Mouse (Mus musculus) adrenal gland, adult 2 months (tissue): ENCODE data around the gene Selenok. TPM values are rescaled to one million over a fixed set of nuclear protein-coding genes. Genes with fewer than 3 reads are reported as not detected.

Experiments used
- DNase-seq: peaks from one replicate; pipeline ENCODE4 v3.0.0; 2021
- long read RNA-seq: library from polyadenylated mRNA; stranded (forward); transcript quantifications from one replicate; pipeline ENCODE4 v2.0.0, GENCODE M21; 2021
- polyA plus RNA-seq: library from polyadenylated mRNA; depleted of rRNA; stranded (reverse); fragments of >200 nt; gene quantifications from 2 replicates; pipeline ENCODE4 v1.2.3, GENCODE M21; 2012; rRNA removed
- total RNA-seq, 2 experiments: library from RNA; stranded (reverse); gene quantifications; 2 replicates each; pipeline ENCODE4 v1.2.3; 2021

Selenok gene
- total RNA-seq (100 to 1,000 TPM in 1 of 2 experiments, 10 to 100 TPM in 1; 78.3 to 122 TPM), polyA plus RNA-seq (3.8 and 5.5 TPM in 2 replicates)
- long read RNA-seq, transcript Selenok-201 (5 exons, 1,678 nt), result major isoform, 179 of 180 reads
- long read RNA-seq, partial matches to known transcripts, result 0 of 180 reads
- long read RNA-seq, other reads (novel, unspliced or antisense), result 1 of 180 reads

DNA sequence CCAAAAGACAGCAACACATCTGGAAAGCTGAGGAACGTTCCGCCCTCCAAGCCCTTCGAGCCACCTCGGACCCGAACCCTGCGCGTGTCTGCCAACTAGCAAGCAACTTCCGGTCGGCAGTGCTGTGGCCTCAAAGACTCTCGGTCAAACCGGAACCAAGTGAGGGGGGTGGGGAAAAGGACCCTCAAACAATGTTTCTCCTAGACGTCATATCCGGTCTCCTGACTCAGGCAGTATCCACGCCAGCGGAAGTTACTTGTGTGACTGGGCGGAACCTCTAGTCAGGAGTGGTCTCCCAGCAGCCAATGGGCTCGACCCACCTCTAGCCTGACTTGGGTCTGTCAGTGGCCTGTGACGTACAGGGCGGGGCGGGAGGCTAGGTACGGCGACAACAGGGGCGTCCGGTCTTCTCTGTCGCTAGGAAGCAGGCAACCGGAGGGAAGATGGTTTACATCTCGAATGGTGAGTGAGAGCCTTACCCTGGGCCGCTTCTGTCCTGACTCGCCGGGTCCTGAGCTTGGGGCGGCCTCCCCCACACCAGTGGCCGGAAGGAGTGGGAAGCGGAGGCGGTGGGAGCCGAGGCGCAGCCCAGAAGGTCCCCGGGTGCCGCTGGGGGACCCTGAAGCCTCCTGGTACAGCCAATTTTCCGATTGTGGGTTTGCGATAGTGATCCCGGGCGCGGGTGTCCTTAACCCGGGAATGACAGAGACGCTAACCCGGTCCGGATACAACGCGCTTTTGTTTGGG is at the start of gene Selenok:
Gene Selenok (plus strand): TSS at position 234 of the 747 bp plus-strand sequence.
- DNase-seq, result peak; percentile 96

DNA sequence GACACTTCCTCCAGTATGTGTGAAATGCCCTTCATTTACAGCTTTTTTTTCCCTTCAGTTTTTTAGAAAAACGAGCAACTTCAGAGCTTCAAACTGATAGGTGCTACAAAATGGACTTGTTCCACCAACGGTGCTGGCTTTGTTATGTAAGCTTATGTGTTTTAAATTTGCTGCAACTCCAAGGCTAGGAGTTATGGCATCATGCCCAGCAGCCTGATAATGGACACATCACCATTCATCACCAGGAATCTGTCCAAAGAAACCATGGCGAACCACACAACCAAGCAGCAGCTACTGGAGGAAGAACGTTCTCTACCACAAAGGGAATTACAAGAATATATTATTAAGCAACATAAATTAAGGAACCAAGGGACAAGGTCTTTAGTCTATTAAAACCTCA is 39.1 kb upstream of the Selenok start:
- peak; percentile 80 for DNase-seq

DNA sequence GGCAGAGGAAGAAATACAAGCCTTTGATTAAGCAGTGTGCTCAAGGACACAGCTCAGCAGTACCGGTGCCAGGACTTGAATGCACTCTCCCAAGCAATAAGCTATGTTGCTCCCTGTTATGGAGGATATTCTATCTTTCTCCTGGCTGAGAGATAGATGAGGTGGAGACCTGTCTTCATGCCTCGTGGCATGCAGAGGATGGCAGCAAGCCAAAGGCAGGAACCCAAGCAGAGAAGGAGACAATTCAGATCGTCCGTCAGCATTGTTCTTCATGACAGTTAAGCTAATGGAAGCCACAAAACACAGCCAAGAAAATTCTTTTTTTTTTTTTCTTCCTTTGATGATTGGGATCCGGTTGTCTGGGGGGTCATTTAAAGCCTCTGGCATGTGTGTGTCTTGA is 32.6 kb upstream of the Selenok start:
- DNase-seq, result peak; percentile 18

DNA sequence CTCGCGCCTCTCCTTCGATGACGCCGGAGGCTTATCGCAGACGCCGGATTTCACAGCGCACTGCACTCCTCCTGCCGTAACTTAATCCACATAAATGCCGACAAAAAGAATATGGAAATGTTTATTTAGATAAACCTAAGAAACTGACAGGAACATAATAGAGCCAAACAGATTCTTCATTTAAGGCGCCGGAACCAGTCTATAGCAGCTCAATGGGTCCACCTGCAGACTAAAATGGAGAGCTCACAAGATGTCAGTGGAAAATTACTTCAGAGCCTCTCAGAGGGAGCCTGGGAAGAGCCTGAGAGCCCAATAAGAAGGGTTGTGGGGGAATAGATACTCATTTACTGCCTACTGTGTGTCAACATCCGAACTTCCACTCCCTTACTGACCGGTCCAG is 30.6 kb upstream of the Selenok start:
- DNase-seq, result no peak

DNA sequence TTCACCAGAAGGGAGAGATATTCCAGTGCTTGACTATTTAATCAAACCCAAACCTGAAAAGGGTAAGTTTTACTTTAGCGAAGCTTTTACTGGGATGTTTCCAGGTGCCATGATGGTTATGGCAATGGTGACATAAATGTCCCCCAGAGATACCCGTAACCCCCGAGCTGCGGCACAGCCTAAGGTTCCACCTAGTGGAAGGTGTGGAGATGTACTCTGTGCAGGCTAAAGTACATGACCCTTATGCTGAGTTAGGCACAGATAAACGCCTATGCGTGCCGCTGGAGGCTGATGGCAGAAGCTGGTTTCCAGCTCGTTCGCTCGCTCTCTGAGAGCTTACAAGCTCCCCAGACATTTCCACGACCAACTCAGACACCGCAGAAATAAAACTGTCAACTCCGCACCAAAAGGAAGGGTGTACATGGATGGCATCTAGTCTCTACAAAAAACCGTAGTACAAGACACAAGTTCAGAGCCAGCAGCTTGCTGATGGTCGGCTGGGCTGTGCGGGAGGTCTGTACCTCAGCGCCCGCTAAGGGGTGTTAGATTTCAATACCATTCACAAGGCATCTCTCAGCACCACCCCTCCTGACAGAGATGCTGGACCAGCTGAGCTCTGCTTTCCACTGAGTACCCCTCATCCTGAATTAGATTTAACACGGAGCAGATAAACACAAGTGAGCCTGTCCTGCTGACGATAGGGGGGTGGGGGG is 28.4 kb upstream of the Selenok start:
- DNase-seq, result no peak

DNA sequence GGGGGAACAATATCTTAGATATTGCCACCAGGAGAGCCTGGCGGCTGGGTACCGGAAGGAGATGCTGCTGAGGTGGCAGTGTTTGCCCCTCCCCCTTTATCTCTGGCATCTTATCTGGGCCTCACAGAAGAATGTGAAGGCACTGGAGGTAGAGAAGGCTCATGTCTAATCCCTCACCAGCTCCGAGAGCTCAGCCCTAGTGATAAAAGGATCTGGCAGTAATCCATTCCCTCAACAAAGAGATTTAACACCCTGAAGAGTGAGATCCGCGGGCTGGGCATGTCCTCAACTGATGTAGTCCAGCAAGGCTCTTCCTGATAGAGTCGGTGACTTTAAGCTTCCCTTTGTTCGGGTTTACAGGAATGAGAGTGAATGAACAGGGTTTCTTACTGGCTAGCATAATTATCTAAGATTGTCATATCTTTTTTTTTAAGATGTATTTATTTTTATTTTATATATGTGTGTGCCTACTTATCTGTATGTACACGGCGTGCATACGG is 27.7 kb upstream of the Selenok start:
- DNase-seq, result no peak

DNA sequence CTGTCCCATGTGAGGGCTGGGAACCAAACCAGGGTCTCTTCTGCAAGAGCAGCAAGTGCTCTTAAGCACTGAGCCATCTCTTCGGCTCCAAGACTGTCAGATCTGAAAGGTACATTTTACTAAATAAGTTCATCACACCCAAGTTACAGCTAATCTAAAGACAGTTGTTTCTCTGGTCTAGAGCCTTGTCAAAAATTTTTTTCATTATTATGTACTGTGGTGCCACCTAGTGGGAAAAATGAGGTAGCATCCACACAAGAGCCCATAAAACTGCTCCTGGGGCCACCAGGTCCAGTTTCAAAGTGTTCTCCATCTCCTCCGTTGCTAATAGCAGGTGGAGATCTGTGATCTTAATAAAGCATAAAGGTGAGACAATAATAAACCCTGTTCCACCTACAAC is 27.2 kb upstream of the Selenok start:
- DNase-seq, result peak; percentile 48

DNA sequence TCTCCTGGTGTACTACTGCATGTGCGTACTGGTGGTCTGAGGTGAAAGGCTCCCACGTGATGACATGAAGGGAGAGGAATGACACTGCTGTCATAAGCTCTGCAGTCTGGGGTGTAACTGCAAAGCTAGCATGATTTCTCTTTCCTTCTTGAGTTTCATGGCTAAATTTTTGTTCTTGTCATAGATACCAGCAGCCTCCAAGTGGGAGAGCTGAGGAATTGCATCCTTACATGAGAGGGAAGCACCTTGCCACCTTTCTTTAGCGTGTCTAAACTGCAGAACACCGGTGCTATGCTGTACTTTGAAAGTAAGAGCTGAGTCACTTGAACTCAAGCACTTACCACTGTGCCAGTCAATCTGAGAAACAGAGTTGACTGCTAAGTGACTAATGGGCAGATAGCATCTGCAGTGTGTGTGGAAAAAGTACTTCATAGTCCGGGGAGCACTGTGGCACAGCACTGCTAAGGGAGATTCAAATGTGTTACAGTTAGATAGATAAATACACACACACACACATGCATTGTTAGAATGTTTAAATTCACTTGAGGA is 21.3 kb upstream of the Selenok start:
- no peak for DNase-seq

DNA sequence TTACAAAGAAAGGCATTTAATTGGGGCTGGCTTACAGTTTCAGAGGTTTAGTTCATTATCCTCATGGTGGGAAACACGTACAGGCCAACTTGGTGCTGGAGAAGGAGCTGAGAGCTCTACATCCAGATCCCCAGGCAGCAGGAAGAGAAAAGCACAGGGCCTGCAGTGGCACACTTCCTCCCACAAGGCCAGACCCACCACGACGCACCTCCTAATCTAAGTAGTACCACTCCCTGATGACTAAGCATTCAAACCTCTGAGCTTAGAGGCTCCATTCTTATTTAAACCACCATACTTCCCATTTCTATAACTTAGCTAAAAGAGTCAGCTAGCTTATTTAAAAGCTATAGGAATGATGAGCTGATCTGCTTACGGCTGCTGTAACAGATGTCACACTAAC is 17.3 kb upstream of the Selenok start:
- DNase-seq, result no peak

DNA sequence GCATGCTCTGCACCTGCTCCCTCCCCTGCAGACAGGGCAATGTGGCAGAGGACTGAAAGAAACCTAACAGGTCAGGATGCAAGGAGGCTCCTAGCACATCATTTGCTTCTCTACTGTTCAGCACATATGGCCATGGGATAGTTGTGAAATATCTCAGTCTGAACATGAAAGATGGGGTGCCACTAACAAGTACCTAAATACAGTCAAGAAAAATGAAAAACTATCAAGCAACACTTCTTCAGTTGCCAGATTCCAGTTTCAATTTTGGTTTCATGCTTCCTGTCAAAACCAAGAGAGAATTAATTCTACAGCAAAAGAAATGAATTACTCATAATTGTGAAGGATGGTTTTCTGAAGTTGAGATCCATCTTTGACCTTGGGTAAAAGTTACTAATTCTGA is 10.7 kb upstream of the Selenok start:
- no peak for DNase-seq

DNA sequence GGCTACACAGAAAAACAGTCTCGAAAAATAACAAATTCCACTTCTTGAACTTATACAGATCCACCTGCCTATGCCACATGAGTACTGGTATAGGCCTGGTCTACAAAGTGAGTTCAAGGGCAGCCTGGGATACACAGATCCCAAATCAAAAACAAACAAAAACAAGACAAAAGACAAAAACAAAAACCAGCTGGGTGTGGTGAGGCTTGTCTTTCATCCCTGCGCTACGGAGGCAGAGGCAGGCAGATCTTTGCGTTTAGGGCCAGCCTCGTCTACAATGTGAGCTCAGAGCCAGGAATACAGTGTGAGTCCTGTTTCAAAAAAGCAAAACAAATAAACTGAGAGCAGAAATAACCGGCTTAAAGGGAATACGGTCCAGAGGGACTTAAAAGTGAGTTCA is 497 bp upstream of the Selenok start:
- DNase-seq, result no peak

DNA sequence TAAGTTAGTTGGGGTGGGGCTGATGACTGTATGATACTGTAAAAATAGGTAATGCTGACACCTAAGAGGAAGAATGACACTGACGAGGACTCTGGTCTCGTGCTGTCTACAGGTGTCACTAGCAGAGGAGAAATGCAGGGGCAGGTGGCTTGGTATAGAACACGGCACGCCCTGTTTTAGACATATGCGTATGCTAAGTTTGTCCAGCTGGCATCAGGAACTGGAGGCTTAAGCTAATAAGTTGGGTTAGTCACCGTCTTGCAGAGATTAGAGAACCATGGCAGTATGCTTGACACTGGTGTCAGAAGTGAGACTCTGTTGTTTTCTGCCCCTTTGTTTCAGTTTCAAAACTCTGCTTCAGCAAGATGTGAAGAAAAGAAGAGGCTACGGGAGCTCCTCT is 3.3 kb downstream of the Selenok start:
- no peak for DNase-seq

DNA sequence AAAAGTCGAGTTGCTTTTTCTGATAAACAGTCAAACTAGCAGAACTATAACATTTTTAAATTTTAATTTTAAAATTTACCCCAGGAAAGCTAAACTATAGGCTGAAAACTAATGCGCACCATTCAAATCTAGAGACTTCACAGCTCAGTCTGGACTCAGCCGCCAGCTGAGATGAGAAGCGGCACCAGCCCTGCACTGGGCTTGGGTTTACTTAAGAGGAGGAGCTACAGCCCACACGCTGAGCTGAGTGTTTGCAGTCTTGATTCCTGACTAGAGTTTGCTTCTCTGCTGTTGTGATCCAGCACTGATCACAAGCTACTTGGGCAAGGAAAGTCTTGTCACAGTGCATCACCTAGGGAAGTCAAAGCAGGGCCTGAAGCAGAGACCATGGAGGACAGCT is 3.9 kb downstream of the Selenok start:
- no peak for DNase-seq

DNA sequence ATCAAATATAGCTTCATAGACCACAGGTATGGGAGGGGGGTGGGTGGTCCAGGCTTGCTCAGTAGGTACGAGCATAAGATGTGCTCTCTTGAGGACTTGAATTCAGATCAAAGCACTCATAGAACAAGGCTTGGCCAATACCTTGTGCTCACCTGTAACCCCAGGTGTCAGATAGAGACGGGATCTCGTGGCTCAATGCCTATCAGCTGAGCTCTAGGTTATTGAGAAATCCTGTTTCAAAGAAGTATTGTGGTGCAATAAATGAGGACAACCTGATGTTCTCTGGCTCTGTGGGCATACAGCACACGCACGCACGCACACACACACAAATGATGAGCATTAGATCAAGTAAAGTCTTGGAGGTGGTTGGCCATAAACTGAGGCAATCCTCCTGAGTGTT is 8.8 kb downstream of the Selenok start:
- DNase-seq, result no peak

DNA sequence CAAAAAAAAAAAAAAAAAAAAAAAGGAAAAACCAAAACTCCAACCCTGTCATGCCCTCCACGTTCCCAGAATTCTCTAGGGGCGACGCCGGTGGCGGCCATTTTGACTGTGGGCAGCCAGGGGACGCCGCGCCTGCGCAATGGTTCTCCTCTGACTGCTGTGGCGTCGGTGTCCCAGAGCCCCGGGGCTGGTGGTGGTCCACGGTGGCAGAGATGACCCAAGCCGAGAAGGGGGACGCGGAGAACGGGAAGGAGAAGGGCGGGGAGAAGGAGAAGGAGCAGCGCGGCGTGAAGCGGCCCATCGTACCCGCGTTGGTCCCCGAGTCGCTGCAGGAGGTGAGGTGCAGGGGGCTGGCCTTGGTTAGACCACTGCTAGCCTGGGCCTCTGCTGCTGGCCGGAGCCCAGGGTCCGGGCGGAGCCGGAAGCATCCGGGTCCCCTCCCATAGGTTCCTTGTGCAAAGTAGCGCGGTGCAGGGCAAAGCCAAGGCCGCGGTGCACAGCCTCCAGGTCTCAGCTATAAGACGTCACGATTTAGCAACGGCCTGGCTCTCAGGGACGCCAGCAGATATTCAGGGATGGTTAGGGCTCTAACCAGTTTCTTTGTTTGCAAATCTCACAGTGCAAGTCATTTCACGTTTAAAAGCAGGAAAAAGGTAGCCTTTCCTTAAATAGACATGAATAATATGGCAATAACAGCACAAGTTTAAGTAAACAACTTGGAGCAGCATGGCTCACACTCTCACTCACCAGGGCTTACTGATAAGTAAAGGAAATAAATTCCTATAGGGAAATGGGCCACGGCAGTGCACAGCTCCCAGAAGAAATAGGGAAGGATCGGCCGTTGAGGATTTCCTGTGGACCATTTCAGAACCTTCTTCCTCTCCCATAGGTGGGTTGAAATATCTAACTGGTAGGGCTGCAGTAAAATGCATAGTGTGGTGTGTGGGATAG is 10.4 kb downstream of the Selenok start, which contains the start of gene Actr8:
Gene Actr8 (plus strand): TSS at position 84 of the 951 bp plus-strand sequence.
- peak; percentile 96 for DNase-seq

DNA sequence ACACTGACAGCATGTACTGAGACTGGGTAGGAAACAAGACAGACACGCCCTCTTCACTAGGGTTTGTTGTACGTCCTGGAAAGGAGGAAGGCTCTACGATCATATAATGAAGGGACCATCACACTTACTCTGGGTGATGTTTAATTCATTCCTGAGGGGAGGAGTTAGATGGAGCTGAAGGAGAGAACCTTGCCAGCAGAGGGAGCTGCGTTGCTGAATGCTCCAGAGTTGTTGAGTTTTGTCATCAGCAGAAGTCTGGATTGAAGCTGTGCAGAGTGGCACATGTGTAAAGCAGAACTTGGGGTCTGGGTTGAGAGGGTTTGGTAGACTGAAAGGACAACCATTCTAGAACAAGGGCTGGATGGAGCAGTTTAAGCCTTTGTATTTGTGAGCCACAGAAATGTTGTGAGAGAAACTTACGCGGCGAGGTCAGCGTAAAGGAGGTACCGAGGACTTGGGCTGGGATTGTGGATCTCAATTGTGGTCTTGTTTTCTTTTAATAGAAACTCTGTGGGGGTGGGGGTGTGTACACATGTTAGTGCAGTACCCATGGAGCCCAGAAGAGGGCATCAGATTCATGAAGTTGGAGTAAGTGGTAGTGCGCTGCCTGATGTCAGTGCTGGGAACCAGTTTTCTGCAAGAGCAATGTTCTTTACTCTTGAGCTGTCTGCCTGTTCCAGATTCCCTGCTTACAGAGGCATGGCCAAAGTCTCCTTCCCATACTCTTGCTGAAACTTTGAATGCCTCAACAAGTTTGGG is 12.5 kb downstream of the Selenok start:
- DNase-seq, result no peak

DNA sequence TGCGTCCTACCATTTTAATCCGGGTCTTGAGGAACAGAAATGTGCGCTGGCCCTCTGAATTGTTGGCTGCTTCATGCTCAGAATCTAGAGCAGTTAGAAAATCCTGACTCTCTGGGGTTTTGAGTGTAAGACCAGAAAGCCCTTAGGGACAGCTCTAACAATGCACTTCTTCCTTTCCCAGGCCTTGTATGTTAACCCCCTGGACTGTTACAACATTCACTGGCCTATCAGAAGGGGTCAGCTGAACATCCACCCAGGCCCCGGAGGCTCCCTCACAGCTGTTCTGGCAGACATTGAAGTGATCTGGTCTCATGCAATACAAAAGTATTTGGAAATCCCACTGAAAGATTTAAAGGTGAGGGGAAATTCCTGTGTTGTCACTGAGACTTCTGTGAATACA is 18.0 kb downstream of the Selenok start:
- DNase-seq, result no peak

DNA sequence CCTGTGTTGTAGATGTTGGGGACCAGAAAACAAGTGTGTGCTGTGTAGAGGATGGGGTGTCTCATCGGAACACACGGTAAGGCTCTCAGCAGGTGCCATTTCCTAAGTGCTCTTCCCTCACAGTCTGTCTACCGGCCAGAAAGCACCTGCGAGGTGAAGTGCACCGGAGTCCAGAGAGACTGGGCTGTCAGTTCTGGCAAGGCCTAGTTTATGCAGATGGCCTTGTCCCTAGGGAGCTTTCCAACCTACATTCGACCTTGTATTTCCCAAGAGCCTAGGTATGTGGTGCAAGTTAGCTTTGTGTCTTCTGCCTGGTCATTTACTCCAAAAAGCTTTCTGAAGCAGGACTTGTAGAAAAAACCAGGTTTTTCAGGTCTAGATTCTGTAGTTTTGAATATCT is 19.2 kb downstream of the Selenok start:
- no peak for DNase-seq

DNA sequence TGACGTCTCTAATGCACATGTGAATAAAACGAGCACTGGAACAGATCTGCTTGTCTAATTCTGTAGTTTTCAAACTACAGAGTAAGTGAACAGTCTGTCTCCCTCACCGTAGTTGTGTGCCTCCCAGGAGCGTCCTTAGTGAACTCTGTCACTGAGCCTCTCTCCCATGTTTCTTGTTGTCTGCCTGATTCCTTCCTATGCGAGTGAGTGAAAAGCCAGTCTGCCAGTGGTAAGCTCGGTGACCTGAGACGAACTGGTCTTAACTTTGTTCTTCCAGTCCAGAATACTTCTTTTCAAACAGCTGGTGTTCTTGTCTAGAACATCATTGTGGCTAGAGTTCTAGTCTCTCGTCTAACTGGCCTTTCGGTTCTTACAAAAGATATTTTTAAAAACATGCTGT is 19.6 kb downstream of the Selenok start:
- no peak for DNase-seq

DNA sequence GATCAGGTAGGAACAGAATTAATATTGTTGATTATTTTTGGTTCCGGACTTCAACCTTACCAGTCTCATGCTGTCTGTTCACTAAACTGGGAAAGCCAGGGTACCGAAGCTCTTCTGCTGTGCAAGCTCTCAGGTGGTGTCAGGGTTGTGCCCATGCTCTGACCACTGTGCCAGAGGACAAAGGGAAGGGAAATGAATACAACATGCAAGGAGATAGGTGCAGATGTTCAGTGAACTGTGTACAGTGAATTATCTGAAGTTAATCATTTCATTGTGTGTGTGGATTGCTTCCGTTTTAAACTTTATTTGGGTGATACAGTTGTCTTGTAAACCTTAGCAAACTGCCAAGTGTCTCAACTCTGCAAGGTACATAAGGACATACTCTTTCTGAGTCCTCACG is 20.2 kb downstream of the Selenok start:
- no peak for DNase-seq

DNA sequence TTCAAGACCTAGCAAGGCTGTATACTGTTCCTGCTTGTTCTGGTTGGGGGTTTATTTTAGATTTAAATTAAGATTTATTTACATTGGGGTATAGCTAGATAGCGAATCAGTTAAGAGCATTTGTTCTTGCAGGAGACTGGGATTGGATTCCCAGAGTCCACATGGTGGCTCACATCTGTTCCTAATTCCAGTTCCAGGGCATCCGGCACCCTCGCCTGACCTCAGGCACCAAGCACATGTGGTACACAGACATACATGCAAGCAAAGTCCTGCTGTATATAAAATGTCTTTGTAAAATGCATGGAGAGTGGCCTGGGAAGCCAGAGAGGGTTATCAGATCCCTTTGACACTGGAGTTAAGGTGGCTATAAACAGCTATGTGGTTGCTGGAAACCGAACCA is 26.9 kb downstream of the Selenok start:
- no peak for DNase-seq
